ENCODE assay signal across 12 mouse cellular contexts in the genomic region with DNA sequence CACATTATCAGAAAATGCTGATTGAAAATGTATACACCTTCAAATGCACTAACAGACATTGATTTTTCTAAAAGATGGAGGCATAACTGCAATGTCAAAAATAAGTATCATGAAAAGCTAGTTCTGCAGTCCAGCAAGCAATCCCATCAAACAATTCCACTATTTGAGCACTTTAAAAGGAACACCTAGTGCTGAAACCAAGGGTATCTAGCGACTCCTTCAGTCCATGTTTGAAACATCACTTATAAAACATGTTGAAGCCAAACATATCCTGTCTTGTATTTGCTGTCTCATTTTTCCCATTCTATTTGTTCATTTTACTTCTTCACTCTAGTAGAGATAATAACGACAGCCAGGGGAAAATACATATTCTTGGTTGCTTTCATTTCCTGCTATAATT. TPM values are rescaled to one million over a fixed set of nuclear protein-coding genes. Genes with fewer than 3 reads are reported as not detected.
DNase-seq lines count a peak whose midpoint lies in the region; ATAC-seq and TF ChIP-seq lines count a peak whose summit lies in the region.
"Had no signal": no experiment of that assay in that cellular context is flagged by ENCODE, and none has a peak within 500 bp of the region (broad histone marks: within the 10 kb centered on the region; RNA-seq: fewer than 3 reads in every experiment).

No protein-coding gene starts in this region.

- no peak for DNase-seq in left cerebral cortex, adult 2 months (ENCODE audit: extremely low spot score in 1 of 2, low spot score in 2 of 2)
- DNase-seq in left cerebral cortex, adult 11 months (ENCODE audit: low spot score): no peak
- DNase-seq in brain, embryonic 18.5 days (ENCODE audit: low read depth, low spot score): peak; percentile 74
- peak; percentile 68 for DNase-seq in retina, postnatal 1 day
- DNase-seq in liver: no peak
- DNase-seq in adrenal gland, adult 18-20 months (ENCODE audit: low spot score in 2 of 2): no peak
- DNase-seq: kidney, postnatal 25 days; lung, postnatal 10 days; thymus, postnatal 4 days had no signal

- TF ChIP-seq CTCF in left cerebral cortex, adult 2 months (IDR thresholded peaks at IDR 0.05): peak; percentile 71

- no peak overlapping the region for H3K9ac ChIP-seq in hindbrain, embryonic 12.5 days

- peak overlapping the region; percentile 4; the same call in 1 of the 2 replicates for H3K27ac ChIP-seq in left cerebral cortex, adult 2 months
- H3K27ac ChIP-seq in hindbrain, embryonic 12.5 days: no peak overlapping the region
- H3K27ac ChIP-seq: limb, embryonic 10.5 days had no signal

- no peak for ATAC-seq in hindbrain, embryonic 12.5 days (ENCODE audit: low FRiP score)

- no peaks in the 10 kb centered on the region for H3K27me3 ChIP-seq in hindbrain, embryonic 12.5 days

- no peaks in the 10 kb centered on the region for H3K36me3 ChIP-seq in hindbrain, embryonic 12.5 days
- H3K36me3 ChIP-seq: limb, embryonic 10.5 days had no signal

- H3K4me2 ChIP-seq in hindbrain, embryonic 12.5 days (replicated peaks): peak overlapping the region; percentile 32; the same call in 1 of the 2 replicates

- H3K9me3 ChIP-seq in hindbrain, embryonic 12.5 days (replicated peaks): no peaks in the 10 kb centered on the region
- H3K9me3 ChIP-seq: limb, embryonic 10.5 days had no signal

- peak overlapping the region; percentile 67 for H3K4me3 ChIP-seq in left cerebral cortex, adult 2 months
- H3K4me3 ChIP-seq in hindbrain, embryonic 12.5 days: no peak overlapping the region
- H3K4me3 ChIP-seq: limb, embryonic 10.5 days had no signal

- peaks cover 22% of the 10 kb centered on the region for H3K4me1 ChIP-seq in hindbrain, embryonic 12.5 days

- intact Hi-C loops in left cerebral cortex, adult 2 months (cut with DNase I): loop anchor here (5.0 to 10.0 kb wide), 3 partner anchors 417 to 1930 kb away; no protein-coding TSS in a partner anchor

- WGBS in hindbrain, embryonic 12.5 days: 14% methylated on average over 2 of the region's 2 CpGs

RNA-seq across cellular contexts. Expression of a gene that starts 3.7 kb away (rescaled TPM):
- total RNA-seq in left cerebral cortex, adult 2 months (2021): 10 to 100 TPM; 70.8 to 73.1 TPM
- 15.1 and 15.4 TPM in 2 replicates for polyA plus RNA-seq in hindbrain, embryonic 12.5 days (2016; fragmentation: Nextera tagmentation; extraction: Ambion mirVana)
- 1 to 10 TPM; 3.3 TPM for total RNA-seq in adrenal gland, adult 18-20 months (2021)
- total RNA-seq: neutrophil, adult 5-6 weeks had no signal

Comparison
In these comparisons a context has a peak if more than half of its experiments do, and no peak if none do; other contexts are left out.
1. DNase-seq: peak in brain, embryonic 18.5 days (single experiment) and retina, postnatal 1 day (single experiment); none in left cerebral cortex, adult 2 months (0 of 2), left cerebral cortex, adult 11 months (single experiment), liver (single experiment) and adrenal gland, adult 18-20 months (0 of 2).
2. RNA of a gene that starts 3.7 kb away (total RNA-seq): 70.8 to 73.1 TPM in left cerebral cortex, adult 2 months; 3.3 TPM in adrenal gland, adult 18-20 months; every median in the first group is over 10 times any median in the second.